Mouse (Mus musculus) ES-E14 (cell line): ENCODE data around the gene Commd9. TPM values are rescaled to one million over a fixed set of nuclear protein-coding genes. Genes with fewer than 3 reads are reported as not detected.

ENCODE experiments used
- DNase-seq: peaks from one replicate; pipeline ENCODE4 v3.0.0-alpha.2; 2013; ENCODE audit warnings: low read depth, low spot score
- H3K27ac ChIP-seq: 2 replicates; pipeline ENCODE4 v1.5.1; 2012; ENCODE audit warnings: low read depth, mild to moderate bottlenecking, low read length, moderate library complexity, mixed read lengths; ENCODE audit not compliant: poor library complexity, insufficient read depth, severe bottlenecking
- H3K36me3 ChIP-seq: 2 replicates; pipeline ENCODE4 v1.6.1; 2012; ENCODE audit warnings: mild to moderate bottlenecking, low read length, moderate library complexity, mixed read lengths; ENCODE audit not compliant: control insufficient read depth, poor library complexity, insufficient read depth, severe bottlenecking
- H3K4me1 ChIP-seq, 2 experiments: fragments of 150-350 bp in 1 of 2; sonication (generic) in 1 of 2; 2 replicates each; pipeline ENCODE4 v1.6.1; 2012; ENCODE audit warnings: low read length in 2 of 2, mild to moderate bottlenecking in 1 of 2, mixed read lengths in 1 of 2; ENCODE audit not compliant: control insufficient read depth in 2 of 2, insufficient read depth in 2 of 2, poor library complexity in 1 of 2
- H3K4me3 ChIP-seq, 2 experiments: fragments of 150-350 bp in 1 of 2; sonication (generic) in 1 of 2; 2 replicates each; pipeline ENCODE4 v1.5.1; 2012; ENCODE audit warnings: low read length in 2 of 2, low read depth in 1 of 2, mild to moderate bottlenecking in 1 of 2, mixed read lengths in 1 of 2; ENCODE audit not compliant: insufficient read depth in 1 of 2, poor library complexity in 1 of 2, severe bottlenecking in 1 of 2
- H3K9ac ChIP-seq: 2 replicates; pipeline ENCODE4 v1.6.1; 2012; ENCODE audit warnings: low read depth, mild to moderate bottlenecking, low read length, mixed read lengths; ENCODE audit not compliant: poor library complexity, insufficient read depth, severe bottlenecking
- H3K9me3 ChIP-seq: fragments of 150-350 bp; sonication (generic); 2 replicates; pipeline ENCODE4 v1.6.1; 2012; ENCODE audit warnings: low read depth, mild to moderate bottlenecking, low read length; ENCODE audit not compliant: control insufficient read depth, insufficient read depth
- CHD2 ChIP-seq: IDR thresholded peaks from 2 replicates; pipeline ENCODE4 v1.6.1; 2014; ENCODE audit warnings: mild to moderate bottlenecking, low read depth, low read length, inconsistent platforms
- HCFC1 ChIP-seq: IDR thresholded peaks from 2 replicates; pipeline ENCODE4 v1.6.1; 2012; ENCODE audit warnings: low read length, inconsistent platforms, borderline replicate concordance; ENCODE audit not compliant: insufficient read depth
- MAFK ChIP-seq: IDR thresholded peaks from 2 replicates; pipeline ENCODE4 v1.6.1; 2014; ENCODE audit warnings: mild to moderate bottlenecking, low read depth, low read length, inconsistent platforms; ENCODE audit not compliant: insufficient read depth
- ZC3H11A ChIP-seq: IDR thresholded peaks from 2 replicates; pipeline ENCODE4 v1.6.1; 2012; ENCODE audit warnings: low read depth, mild to moderate bottlenecking, inconsistent platforms, low read length, borderline replicate concordance
- ZNF384 ChIP-seq: IDR thresholded peaks from 2 replicates; pipeline ENCODE4 v1.6.1; 2012; ENCODE audit warnings: low read depth, low read length, inconsistent platforms
- in situ Hi-C, 2 experiments: fragments of 600-800 bp; cut with MboI; formaldehyde crosslinking; loops; one replicate each; pipeline ENCODE4 v1.15.1; 2025; ENCODE audit warnings: low sequenced_read_pairs in 2 of 2, inconsistent platforms in 1 of 2; ENCODE audit not compliant: unreplicated experiment in 2 of 2
- total RNA-seq: library from RNA; depleted of rRNA; stranded (reverse); fragments of 300-350 nt; gene quantifications from 2 replicates; pipeline ENCODE4 v1.2.3, GENCODE M21; 2012; rRNA removed

Gene Commd9
- total RNA-seq: 26.9 and 37.2 TPM in 2 replicates

DNA sequence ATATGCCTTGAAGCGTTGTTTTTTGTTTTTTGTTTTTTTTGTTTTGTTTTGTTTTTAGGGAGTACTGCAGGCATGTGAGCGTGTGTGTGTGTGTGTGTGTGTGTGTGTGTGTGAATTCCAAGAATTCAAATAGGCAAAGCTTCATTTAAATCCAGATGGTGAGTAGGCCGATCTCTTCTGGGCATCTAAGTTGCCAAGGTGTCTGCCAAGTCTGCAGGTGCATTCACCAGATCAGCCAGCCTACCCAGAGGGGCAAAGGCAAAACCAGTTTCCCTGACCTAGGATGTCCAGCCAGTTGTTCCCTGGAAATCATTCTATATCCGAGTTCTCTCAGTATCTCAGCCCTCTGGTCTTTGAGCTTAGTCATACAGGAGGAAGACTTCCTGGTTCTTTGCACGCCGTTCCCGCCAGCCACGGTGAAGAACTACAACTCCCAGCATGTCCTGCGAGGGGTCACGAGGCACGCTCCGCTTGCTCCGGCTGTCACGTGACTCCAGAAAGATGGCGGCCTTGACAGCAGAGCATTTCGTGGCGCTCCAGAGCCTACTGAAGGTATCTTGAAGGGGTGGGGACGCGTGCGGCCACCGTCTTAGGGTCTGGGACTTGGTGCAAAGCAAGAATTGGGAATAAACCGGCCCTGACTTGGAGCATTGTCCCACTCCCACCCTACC is at the start of gene Commd9:
TSS of gene Commd9 (plus strand) at position 480 of the 671 bp plus-strand sequence.
- TF ChIP-seq ZNF384 (no peak), HCFC1 (peak; percentile 99)
- Histone ChIP-seq H3K4me3 (peak within 1 kb of the TSS; percentile 85 to 88), H3K27ac (no peak within 1 kb of the TSS), H3K36me3 (no peaks in the 10 kb centered on the region), H3K9me3 (no peaks in the 10 kb centered on the region), H3K4me1 (no peaks in the 10 kb centered on the region; a peak in 1 of 4 replicates), H3K9ac (peak within 1 kb of the TSS; percentile 78)
- peak; percentile 89 for DNase-seq
- in situ Hi-C loops: no loop called here

DNA sequence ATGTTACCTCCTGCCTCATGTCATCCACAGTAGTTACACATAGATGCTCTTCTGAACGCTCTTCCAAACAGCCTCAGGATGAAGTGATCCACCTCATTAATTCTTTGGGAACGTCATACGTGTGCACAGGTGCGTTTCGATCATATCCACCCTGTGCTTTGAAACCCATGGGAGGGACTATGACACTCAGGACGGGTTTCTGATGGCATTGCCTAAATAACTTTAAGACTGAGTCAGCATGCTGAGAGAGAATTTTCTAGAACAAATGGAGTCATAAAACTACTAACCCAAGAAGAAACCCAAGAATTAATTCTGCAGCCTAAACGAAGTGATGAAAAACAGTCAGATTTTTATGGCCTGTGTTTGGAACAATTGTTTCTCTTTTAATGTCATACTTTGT is 43.3 kb upstream of the Commd9 start:
- Histone ChIP-seq H3K27ac (no peak overlapping the region), H3K4me3 (no peak overlapping the region), H3K4me1 (no peaks in the 10 kb centered on the region), H3K9ac (no peak overlapping the region), H3K36me3 (no peaks in the 10 kb centered on the region), H3K9me3 (no peaks in the 10 kb centered on the region)
- no peak for DNase-seq
- TF ChIP-seq ZC3H11A (no peak), ZNF384 (no peak), CHD2 (no peak), MAFK (no peak), HCFC1 (no peak)
- in situ Hi-C loops: no loop called here

DNA sequence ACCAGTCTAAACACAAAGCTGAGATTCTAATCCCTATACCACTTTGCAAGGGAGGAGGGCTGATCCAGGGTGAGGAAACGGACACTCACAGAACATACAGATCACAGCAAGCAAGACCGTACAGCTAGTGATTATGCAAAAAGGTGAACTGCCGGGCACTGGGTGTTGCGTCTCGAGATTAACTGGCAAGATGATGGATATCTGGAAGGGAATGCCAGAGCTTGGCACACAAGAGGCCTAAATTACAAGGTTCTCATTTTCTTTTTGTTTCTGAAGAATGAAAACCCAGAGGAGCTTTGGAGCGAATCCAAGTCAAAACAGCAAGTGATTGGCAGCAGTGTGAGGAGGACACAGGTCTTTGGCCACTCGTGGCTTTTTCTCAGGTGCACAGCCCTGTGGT is 31.3 kb upstream of the Commd9 start:
- H3K9me3 ChIP-seq: no peaks in the 10 kb centered on the region
- in situ Hi-C loops: no loop called here
- no peaks in the 10 kb centered on the region for H3K4me1 ChIP-seq
- no peaks in the 10 kb centered on the region for H3K36me3 ChIP-seq
- TF ChIP-seq ZC3H11A (no peak), ZNF384 (no peak), CHD2 (no peak), MAFK (no peak), HCFC1 (no peak)
- no peak overlapping the region for H3K27ac ChIP-seq
- no peak for DNase-seq
- no peak overlapping the region for H3K9ac ChIP-seq
- no peak overlapping the region for H3K4me3 ChIP-seq

DNA sequence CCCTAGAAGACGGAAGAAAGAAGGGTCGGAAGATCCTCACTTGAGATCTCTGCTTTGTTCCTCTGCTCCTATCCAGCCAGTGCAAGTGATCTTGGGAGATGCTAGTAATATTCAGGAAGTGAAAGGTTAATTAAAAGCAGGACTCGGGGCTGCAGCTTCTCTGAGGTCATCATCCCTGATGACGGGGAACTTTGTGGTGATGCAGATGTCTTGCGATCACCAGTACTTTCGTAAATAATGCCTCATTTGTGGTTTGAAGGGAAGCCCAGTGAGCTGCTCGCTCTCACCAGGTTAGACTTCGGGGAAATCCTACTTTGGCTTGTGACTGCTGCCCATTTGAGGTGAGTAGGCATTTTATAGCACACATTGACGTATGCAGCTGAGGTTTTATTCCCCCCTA is 29.9 kb upstream of the Commd9 start:
- H3K9ac ChIP-seq: no peak overlapping the region
- H3K36me3 ChIP-seq: no peaks in the 10 kb centered on the region
- TF ChIP-seq HCFC1 (no peak), ZNF384 (no peak), ZC3H11A (no peak), CHD2 (no peak), MAFK (no peak)
- H3K4me3 ChIP-seq: no peak overlapping the region
- H3K9me3 ChIP-seq: no peaks in the 10 kb centered on the region
- no peak for DNase-seq
- H3K27ac ChIP-seq: no peak overlapping the region
- H3K4me1 ChIP-seq: no peaks in the 10 kb centered on the region
- in situ Hi-C loops: no loop called here

DNA sequence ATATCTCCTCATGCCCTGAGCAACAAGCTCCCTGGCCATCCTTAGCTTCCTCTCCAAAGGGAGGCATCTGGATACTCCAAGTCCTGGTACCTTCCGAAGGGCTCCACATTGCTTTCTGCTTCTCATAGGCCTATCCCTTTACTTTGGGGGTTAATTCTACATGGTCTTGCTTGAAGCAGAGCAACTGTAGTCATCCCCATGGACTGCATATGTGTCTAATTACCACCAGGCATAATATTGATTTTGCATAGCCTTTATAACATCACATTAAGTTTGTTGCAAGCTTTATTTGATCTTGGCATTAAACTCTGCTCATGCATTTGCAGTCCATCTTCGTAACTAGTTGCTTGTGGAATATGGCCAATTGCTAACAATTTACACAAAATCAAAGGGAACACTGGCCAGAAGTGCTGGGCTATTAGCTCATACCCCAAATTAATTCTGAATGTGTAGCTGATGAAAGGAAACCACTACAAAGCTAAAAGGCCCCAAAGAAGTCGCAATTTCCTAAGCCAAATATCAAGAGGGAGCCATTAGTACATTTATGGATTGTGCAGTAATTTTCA is 25.0 kb upstream of the Commd9 start:
- in situ Hi-C loops: no loop called here

More for the DNA sequence above, 25.0 kb upstream of the Commd9 start:
- no peaks in the 10 kb centered on the region for H3K36me3 ChIP-seq
- TF ChIP-seq HCFC1 (no peak), MAFK (no peak), CHD2 (no peak)
- H3K4me1 ChIP-seq: no peaks in the 10 kb centered on the region
- no peaks in the 10 kb centered on the region for H3K9me3 ChIP-seq
- no peak for DNase-seq
- no peak overlapping the region for H3K27ac ChIP-seq
- no peak overlapping the region for H3K9ac ChIP-seq
- H3K4me3 ChIP-seq: no peak overlapping the region
